Mouse (Mus musculus) heart, embryonic 10.5 days (tissue): ENCODE measurements around the gene Hacd1. TPM values are rescaled to one million over a fixed set of nuclear protein-coding genes. Genes with fewer than 3 reads are reported as not detected.

Experiments
- DNase-seq: peaks from one replicate; pipeline ENCODE4 v3.0.0-alpha.2; 2017; ENCODE audit warnings: low spot score
- H3K27ac ChIP-seq: fragments of 300-500 bp; sonication (generic); 2 replicates; pipeline ENCODE4 v1.5.1; 2016; ENCODE audit warnings: mild to moderate bottlenecking
- H3K27me3 ChIP-seq: fragments of 300-500 bp; sonication (generic); 2 replicates; pipeline ENCODE4 v1.6.1; 2016; ENCODE audit warnings: mild to moderate bottlenecking; ENCODE audit not compliant: poor library complexity, insufficient read depth, severe bottlenecking
- H3K36me3 ChIP-seq: fragments of 300-500 bp; sonication (generic); 2 replicates; pipeline ENCODE4 v1.6.1; 2016; ENCODE audit warnings: mild to moderate bottlenecking, moderate library complexity
- H3K4me1 ChIP-seq: fragments of 300-500 bp; sonication (generic); 2 replicates; pipeline ENCODE4 v1.6.1; 2016; ENCODE audit warnings: mild to moderate bottlenecking
- H3K4me3 ChIP-seq: fragments of 300-500 bp; sonication (generic); 2 replicates; pipeline ENCODE4 v1.5.1; 2016; ENCODE audit warnings: mild to moderate bottlenecking, moderate library complexity
- H3K9me3 ChIP-seq: fragments of 300-500 bp; sonication (generic); 2 replicates; pipeline ENCODE4 v1.6.1; 2016; ENCODE audit warnings: mild to moderate bottlenecking, moderate library complexity
- WGBS: fragments of 180-500 bp; shearing (Covaris S2); methylation state at CpG from one replicate; pipeline ENCODE4 v1.1.7; 2016; 5-methylcytosine and 5-hydroxymethylcytosine counted together
- polyA plus RNA-seq: library from polyadenylated mRNA; unstranded; fragments of >200 nt; fragmentation: Nextera tagmentation; extraction: Ambion mirVana; gene quantifications from 2 replicates; pipeline ENCODE4 v1.2.1, GENCODE M21; 2016

The Hacd1 gene
- polyA plus RNA-seq, 1 experiment from 2014 or later, result 190 TPM

DNA sequence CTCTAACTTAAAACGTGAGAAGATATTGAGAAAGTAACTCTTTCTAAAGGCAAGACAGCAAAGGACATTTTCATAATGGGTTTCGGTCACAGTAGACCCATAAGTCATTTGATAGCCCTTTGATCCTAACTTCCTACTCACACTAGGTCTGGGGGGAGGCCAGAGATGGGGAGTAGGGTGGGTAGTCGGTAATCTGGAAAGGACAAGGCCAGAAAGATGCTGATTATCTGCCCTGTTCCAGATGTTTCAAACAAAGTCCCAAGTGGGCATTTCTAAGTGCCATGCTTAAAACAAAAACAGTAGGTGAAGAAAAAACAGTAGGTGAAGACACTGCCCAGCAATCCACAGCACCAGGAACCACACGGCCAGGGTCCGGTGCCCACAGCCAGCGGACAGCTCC is 1.2 kb downstream of the Hacd1 start:
- DNase-seq, result no peak
- peak overlapping the region; percentile 78 for H3K4me3 ChIP-seq
- H3K36me3 ChIP-seq, result no peaks in the 10 kb centered on the region
- H3K27me3 ChIP-seq, result no peaks in the 10 kb centered on the region
- WGBS, result 3% methylated on average over 6 of the region's 6 CpGs
- no peaks in the 10 kb centered on the region for H3K9me3 ChIP-seq
- peak overlapping the region; percentile 96 for H3K27ac ChIP-seq
- peaks cover 13% of the 10 kb centered on the region; the same call in 1 of the 2 replicates for H3K4me1 ChIP-seq

DNA sequence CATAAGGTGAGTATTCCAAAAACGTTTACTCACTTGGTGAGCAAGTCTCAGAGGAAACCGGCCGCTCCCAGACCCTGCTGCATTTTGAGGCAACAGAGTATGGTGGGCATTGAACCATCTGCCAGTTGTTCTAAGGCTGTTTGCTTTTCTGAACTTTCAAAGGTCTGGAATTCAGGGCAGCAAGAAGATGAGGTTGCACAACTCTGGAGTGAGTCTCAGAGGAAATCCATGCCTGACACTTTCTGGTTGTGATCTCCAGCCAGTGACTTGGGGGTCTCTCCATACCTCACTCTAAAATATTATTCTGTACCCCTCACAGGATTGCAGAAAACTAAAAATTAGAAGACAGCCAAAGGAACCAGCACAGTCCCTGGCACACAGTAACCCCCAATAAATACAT is 1.8 kb downstream of the Hacd1 start:
- Histone ChIP-seq H3K27ac (peak overlapping the region; percentile 96), H3K4me1 (peaks cover 13% of the 10 kb centered on the region; the same call in 1 of the 2 replicates), H3K27me3 (no peaks in the 10 kb centered on the region), H3K9me3 (no peaks in the 10 kb centered on the region), H3K4me3 (peak overlapping the region; percentile 78), H3K36me3 (no peaks in the 10 kb centered on the region)
- DNase-seq, result no peak
- WGBS, result 52% methylated on average over 3 of the region's 3 CpGs

- Histone ChIP-seq H3K4me1 (peaks cover 16% of the 10 kb centered on the region; the same call in 1 of the 2 replicates), H3K27ac (peak overlapping the region; percentile 96), H3K9me3 (no peaks in the 10 kb centered on the region), H3K36me3 (no peaks in the 10 kb centered on the region), H3K4me3 (peak overlapping the region; percentile 78), H3K27me3 (no peaks in the 10 kb centered on the region)
- WGBS, result 60% methylated on average over 3 of the region's 3 CpGs
- no peak for DNase-seq
These were observed 2.3 kb downstream of the Hacd1 start for GRCm38 (mm10) chr2:14053618-14054017.

DNA sequence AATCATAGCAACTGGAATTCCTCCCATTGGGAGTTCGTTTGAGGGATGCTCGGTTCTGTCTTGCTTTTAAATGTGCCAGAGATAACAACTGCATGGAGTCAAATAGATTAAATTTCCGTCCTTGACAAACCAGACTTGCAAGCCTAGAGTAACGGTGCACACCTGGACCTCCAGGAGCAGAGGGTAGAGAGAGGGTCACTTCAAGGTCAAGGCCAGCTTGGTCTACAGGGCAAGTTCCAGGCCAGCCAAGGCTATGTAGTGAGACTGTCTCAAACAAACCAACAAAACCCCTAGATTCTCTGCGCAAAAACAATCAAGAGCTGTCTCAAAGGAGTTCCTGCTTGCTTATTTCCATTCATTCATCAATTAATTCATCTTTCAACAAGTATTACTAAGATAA is 7.1 kb downstream of the Hacd1 start:
- Histone ChIP-seq H3K27me3 (no peaks in the 10 kb centered on the region), H3K4me3 (no peak overlapping the region), H3K9me3 (no peaks in the 10 kb centered on the region), H3K27ac (no peak overlapping the region), H3K4me1 (peaks cover 11% of the 10 kb centered on the region; the same call in 1 of the 2 replicates), H3K36me3 (no peaks in the 10 kb centered on the region)
- 62% methylated on average over 5 of the region's 5 CpGs for WGBS
- no peak for DNase-seq

DNA sequence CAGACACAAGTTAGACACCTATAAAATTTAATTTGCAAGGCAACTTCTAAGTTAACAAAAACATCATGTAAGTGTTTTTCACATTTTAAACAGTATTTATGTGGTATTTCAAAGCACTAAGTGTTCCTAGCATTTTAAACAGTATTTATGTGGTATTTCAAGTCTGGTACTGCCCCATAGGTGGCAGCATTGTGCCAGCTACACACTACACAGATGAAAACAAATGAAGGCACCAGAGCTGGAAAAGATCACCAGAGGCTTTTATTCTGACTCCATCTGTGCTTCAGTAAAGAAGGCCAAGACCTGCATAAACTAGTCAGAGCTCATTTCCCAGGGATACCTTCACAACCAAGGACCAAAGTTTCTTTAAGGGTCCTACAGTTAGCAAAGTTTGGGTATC is 7.6 kb downstream of the Hacd1 start:
- Histone ChIP-seq H3K27me3 (no peaks in the 10 kb centered on the region), H3K27ac (no peak overlapping the region), H3K4me3 (no peak overlapping the region), H3K36me3 (no peaks in the 10 kb centered on the region), H3K4me1 (0 out of 2 replicates have a peak, but pooled peaks cover 8% of the 10 kb centered on the region), H3K9me3 (no peaks in the 10 kb centered on the region)
- no peak for DNase-seq

DNA sequence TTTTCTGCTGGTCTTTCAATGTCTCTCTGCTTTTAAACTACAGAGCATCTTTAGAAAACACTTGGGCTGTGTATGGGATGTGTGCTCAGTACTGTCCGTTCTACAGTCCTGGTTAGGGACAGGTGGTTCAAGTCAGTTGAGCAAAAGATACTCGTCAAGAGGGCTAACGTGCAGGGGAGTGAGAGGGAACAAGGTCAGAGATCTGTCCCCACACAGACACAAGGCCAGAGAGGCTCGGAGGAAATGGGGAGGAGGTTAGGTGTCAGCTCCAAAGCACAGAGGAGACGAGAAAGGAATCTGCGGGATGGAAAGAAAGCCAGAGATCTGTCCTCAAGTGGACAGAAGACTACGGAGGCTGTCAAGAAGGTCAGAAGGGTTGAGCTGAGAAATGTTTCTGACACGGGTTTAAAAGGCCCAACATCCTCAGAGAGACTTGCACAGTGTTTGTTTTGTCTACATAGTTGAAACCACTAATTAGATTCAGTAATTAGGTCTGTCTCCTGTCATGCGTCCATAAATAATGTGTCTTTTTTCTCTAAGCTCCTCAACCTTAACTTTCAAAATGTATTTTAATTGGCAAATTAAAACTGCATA is 12.3 kb downstream of the Hacd1 start:
- whole genome bisulfite sequencing, result 62% methylated on average over 9 of the region's 9 CpGs
- no peak overlapping the region for H3K27ac ChIP-seq
- H3K4me3 ChIP-seq, result no peak overlapping the region
- no peaks in the 10 kb centered on the region for H3K9me3 ChIP-seq
- peaks cover 29% of the 10 kb centered on the region for H3K36me3 ChIP-seq
- DNase-seq, result no peak
- H3K27me3 ChIP-seq, result no peaks in the 10 kb centered on the region
- 0 out of 2 replicates have a peak, but pooled peaks cover 1% of the 10 kb centered on the region for H3K4me1 ChIP-seq

- Histone ChIP-seq H3K27ac (no peak overlapping the region), H3K27me3 (no peaks in the 10 kb centered on the region), H3K36me3 (peaks cover 29% of the 10 kb centered on the region), H3K4me3 (no peak overlapping the region), H3K4me1 (no peaks in the 10 kb centered on the region), H3K9me3 (no peaks in the 10 kb centered on the region)
- DNase-seq, result no peak
- 81% methylated on average over 3 of the region's 3 CpGs for WGBS
These were observed 12.9 kb downstream of the Hacd1 start for GRCm38 (mm10) chr2:14043011-14043410.

- no peak overlapping the region for H3K4me3 ChIP-seq
- no peaks in the 10 kb centered on the region for H3K4me1 ChIP-seq
- H3K27ac ChIP-seq, result no peak overlapping the region
- H3K36me3 ChIP-seq, result peaks cover 34% of the 10 kb centered on the region
- WGBS, result 97% methylated on average over 2 of the region's 2 CpGs
- no peaks in the 10 kb centered on the region for H3K9me3 ChIP-seq
- DNase-seq, result no peak
- H3K27me3 ChIP-seq, result no peaks in the 10 kb centered on the region
These were observed 14.7 kb downstream of the Hacd1 start for GRCm38 (mm10) chr2:14041249-14041648.

GRCm38 (mm10) chr2:14019228-14019627 is 36.7 kb downstream of the Hacd1 start:
- Histone ChIP-seq H3K27ac (no peak overlapping the region), H3K27me3 (no peaks in the 10 kb centered on the region)
- DNase-seq, result no peak

GRCm38 (mm10) chr2:14005121-14005520 is 50.8 kb downstream of the Hacd1 start:
- DNase-seq, result no peak
- Histone ChIP-seq H3K36me3 (no peaks in the 10 kb centered on the region), H3K4me3 (no peak overlapping the region), H3K9me3 (no peaks in the 10 kb centered on the region), H3K4me1 (no peaks in the 10 kb centered on the region), H3K27me3 (no peaks in the 10 kb centered on the region), H3K27ac (no peak overlapping the region)
- 89% methylated on average over 1 of the region's 1 CpGs for WGBS

More at GRCm38 (mm10) chr2:14019228-14019627, 36.7 kb downstream of the Hacd1 start:
- Histone ChIP-seq H3K9me3 (no peaks in the 10 kb centered on the region), H3K4me3 (no peak overlapping the region), H3K36me3 (no peaks in the 10 kb centered on the region), H3K4me1 (no peaks in the 10 kb centered on the region)
- whole genome bisulfite sequencing, result 85% methylated on average over 1 of the region's 1 CpGs

DNA sequence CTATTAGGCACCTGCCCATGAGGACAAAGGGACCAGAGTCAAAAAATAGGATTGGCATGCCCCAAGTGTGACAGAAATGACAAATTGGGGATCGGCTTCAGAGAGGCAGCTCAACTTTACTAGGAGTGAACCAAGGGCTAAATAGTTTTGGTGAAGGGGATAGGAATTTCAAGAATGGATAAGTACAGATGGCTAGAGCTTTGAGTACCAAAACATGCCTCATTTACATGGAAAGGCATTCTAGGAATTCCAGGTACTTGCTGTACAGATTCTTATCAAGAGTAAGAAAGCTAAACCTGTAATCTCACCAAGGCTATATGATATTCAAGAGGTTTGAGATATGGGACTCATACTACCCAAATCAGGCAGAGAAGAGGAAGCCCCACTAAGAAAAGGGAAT is 95.8 kb downstream of the Hacd1 start:
- 69% methylated on average over 1 of the region's 1 CpGs for WGBS
- Histone ChIP-seq H3K36me3 (no peaks in the 10 kb centered on the region), H3K4me3 (no peak overlapping the region), H3K27ac (no peak overlapping the region), H3K9me3 (no peaks in the 10 kb centered on the region), H3K27me3 (no peaks in the 10 kb centered on the region), H3K4me1 (no peaks in the 10 kb centered on the region)
- no peak for DNase-seq

DNA sequence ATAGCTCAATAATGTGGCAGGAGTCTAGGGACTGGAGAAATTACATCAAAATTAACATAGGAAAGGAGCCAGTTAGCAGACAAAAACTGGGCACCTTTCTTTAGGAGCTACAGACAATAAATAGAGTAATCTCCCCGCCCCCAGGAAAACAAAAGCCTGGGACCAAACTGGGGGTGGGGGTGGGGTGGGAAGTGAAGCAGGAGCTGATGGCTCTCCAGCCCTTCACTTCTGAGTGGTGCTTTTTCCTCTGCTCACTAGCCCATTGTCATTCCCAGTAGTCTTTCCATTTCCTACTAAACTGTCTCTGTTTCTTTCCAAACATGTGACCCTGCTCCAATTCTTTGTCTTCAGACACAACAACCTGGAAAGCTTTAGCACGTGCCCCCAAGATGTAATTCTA is 99.5 kb downstream of the Hacd1 start:
- H3K4me1 ChIP-seq, result no peaks in the 10 kb centered on the region
- no peak overlapping the region for H3K27ac ChIP-seq
- H3K4me3 ChIP-seq, result no peak overlapping the region
- H3K36me3 ChIP-seq, result no peaks in the 10 kb centered on the region
- DNase-seq, result no peak
- 38% methylated on average over 2 of the region's 2 CpGs for WGBS
- H3K27me3 ChIP-seq, result no peaks in the 10 kb centered on the region
- H3K9me3 ChIP-seq, result no peaks in the 10 kb centered on the region

GRCm38 (mm10) chr2:13938118-13938517 is 117.8 kb downstream of the Hacd1 start:
- Histone ChIP-seq H3K4me1 (no peaks in the 10 kb centered on the region), H3K4me3 (no peak overlapping the region), H3K27me3 (no peaks in the 10 kb centered on the region), H3K36me3 (no peaks in the 10 kb centered on the region), H3K27ac (no peak overlapping the region), H3K9me3 (no peaks in the 10 kb centered on the region)
- 48% methylated on average over 2 of the region's 2 CpGs for WGBS
- DNase-seq, result no peak

GRCm38 (mm10) chr2:13935343-13935742 is 120.6 kb downstream of the Hacd1 start:
- H3K27ac ChIP-seq, result no peak overlapping the region
- no peak for DNase-seq
- H3K4me1 ChIP-seq, result no peaks in the 10 kb centered on the region
- no peaks in the 10 kb centered on the region for H3K27me3 ChIP-seq
- no peaks in the 10 kb centered on the region for H3K36me3 ChIP-seq
- no peaks in the 10 kb centered on the region for H3K9me3 ChIP-seq
- H3K4me3 ChIP-seq, result no peak overlapping the region
- 65% methylated on average over 3 of the region's 3 CpGs for WGBS
